Mouse (Mus musculus) G1E (cell line): ENCODE data around the gene Agbl2. TPM values are rescaled to one million over a fixed set of nuclear protein-coding genes. Genes with fewer than 3 reads are reported as not detected.

Experiments used
- ATAC-seq: 2 replicates; pipeline ENCODE4 v1.8.0; 2016; ENCODE audit warnings: mild to moderate bottlenecking; ENCODE audit not compliant: insufficient number of reproducible peaks, poor library complexity, low FRiP score, severe bottlenecking; ENCODE audit errors: extremely low read depth
- DNase-seq: peaks from one replicate; pipeline ENCODE4 v3.0.0; 2012; ENCODE audit warnings: low spot score
- H3K27me3 ChIP-seq: 2 replicates; pipeline ENCODE4 v1.6.1; 2012; ENCODE audit warnings: mild to moderate bottlenecking, low read length, inconsistent platforms; ENCODE audit not compliant: insufficient read depth
- H3K36me3 ChIP-seq: replicated peaks from 2 replicates; pipeline ENCODE3; 2012; ENCODE audit warnings: mild to moderate bottlenecking, inconsistent platforms
- H3K4me1 ChIP-seq: 2 replicates; pipeline ENCODE4 v1.6.1; 2012; ENCODE audit warnings: low read depth, low read length, inconsistent platforms, mixed read lengths; ENCODE audit not compliant: insufficient read depth
- H3K4me3 ChIP-seq: 2 replicates; pipeline ENCODE4 v1.5.1; 2012; ENCODE audit warnings: low read depth, mild to moderate bottlenecking, inconsistent platforms, low read length, moderate library complexity, mixed read lengths
- H3K9me3 ChIP-seq: replicated peaks from 2 replicates; pipeline ENCODE4 v1.6.1; 2012; ENCODE audit warnings: inconsistent platforms
- CTCF ChIP-seq: IDR thresholded peaks from 2 replicates; pipeline ENCODE4 v1.5.1; 2012; ENCODE audit warnings: low read depth, low read length, inconsistent platforms, mixed read lengths
- GATA1 ChIP-seq: IDR thresholded peaks from 2 replicates; pipeline ENCODE4 v1.6.1; 2012; ENCODE audit warnings: borderline replicate concordance, low read length, inconsistent platforms, mixed read lengths
- GATA2 ChIP-seq: IDR thresholded peaks from 2 replicates; pipeline ENCODE4 v1.6.1; 2012; ENCODE audit warnings: low read depth, low read length, inconsistent platforms, borderline replicate concordance
- POLR2AphosphoS5 ChIP-seq: IDR thresholded peaks from 2 replicates; pipeline ENCODE4 v1.6.1; 2012; ENCODE audit warnings: low read depth, low read length, inconsistent platforms; ENCODE audit not compliant: insufficient replicate concordance
- TAL1 ChIP-seq: conservative IDR thresholded peaks from 2 replicates; pipeline ENCODE4 v1.6.1; 2012; ENCODE audit warnings: low read depth, low read length, inconsistent platforms, mixed read lengths
- polyA plus RNA-seq: library from polyadenylated mRNA; stranded (reverse); fragments of >175 nt; gene quantifications from 2 replicates; pipeline ENCODE4 v1.2.3, GENCODE M21; 2012
- total RNA-seq, 2 experiments: library from RNA; stranded (forward) in 1 of 2; stranded (reverse) in 1 of 2; fragments of 200-1000 nt in 1 of 2; fragments of >200 nt in 1 of 2; fragmentation: Nextera tagmentation in 1 of 2; gene quantifications; 2 replicates each; pipeline ENCODE4 v1.2.3; 2014 to 2017

Gene Agbl2
- total RNA-seq (2014; fragmentation: Nextera tagmentation): not detected in 2 replicates
- total RNA-seq (2017): 0.11 TPM in 1 of 2 replicates, not detected in the other
- not detected in 2 replicates for polyA plus RNA-seq

GRCm38 (mm10) chr2:90782458-90782857 is at the start of gene Agbl2:
Gene Agbl2 (plus strand): TSS chr2:90782727.
- no peak for TF ChIP-seq POLR2AphosphoS5
- TF ChIP-seq GATA2: no peak
- no peak for TF ChIP-seq GATA1
- no peak for TF ChIP-seq TAL1
- TF ChIP-seq CTCF: no peak
- Histone ChIP-seq H3K27me3 (no peaks in the 10 kb centered on the region), H3K36me3 (peaks cover 64% of the 10 kb centered on the region), H3K4me1 (peaks cover 5% of the 10 kb centered on the region; the same call in 1 of the 2 replicates), H3K4me3 (no peak within 1 kb of the TSS), H3K9me3 (no peaks in the 10 kb centered on the region)
- no peak for DNase-seq
- no peak for ATAC-seq

GRCm38 (mm10) chr2:90735326-90735725 is 47.2 kb upstream of the Agbl2 start:
- ATAC-seq (no peak), DNase-seq (no peak)
- no peak for TF ChIP-seq POLR2AphosphoS5
- TF ChIP-seq TAL1: no peak
- TF ChIP-seq GATA2: no peak
- TF ChIP-seq GATA1: no peak
- no peak for TF ChIP-seq CTCF
- Histone ChIP-seq H3K27me3 (no peaks in the 10 kb centered on the region), H3K4me1 (peaks cover 3% of the 10 kb centered on the region; the same call in 1 of the 2 replicates), H3K36me3 (peaks cover 90% of the 10 kb centered on the region), H3K4me3 (no peak overlapping the region), H3K9me3 (no peaks in the 10 kb centered on the region)

DNA sequence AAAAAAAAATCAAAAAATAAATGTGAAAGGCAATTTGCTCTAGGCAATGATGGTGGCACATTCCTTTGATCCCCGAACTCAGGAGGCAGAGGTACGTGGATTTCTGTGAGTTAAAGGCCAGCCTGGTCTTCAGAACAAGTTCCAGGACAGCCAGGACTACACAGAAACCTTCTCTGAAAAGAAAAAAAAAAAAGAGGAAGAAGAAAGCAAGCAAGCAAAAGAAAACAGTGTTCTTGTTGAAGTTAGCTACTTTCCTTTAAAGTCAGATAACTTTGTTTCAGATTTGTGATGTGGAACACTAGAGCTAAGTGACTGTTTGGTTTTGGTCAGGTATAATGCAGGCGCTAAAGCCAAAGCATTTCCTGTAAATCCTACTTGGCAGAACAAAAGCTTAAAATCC is 43.7 kb upstream of the Agbl2 start:
- H3K4me1 ChIP-seq: peaks cover 3% of the 10 kb centered on the region; the same call in 1 of the 2 replicates
- no peaks in the 10 kb centered on the region for H3K27me3 ChIP-seq
- TF ChIP-seq GATA1: no peak
- no peak for TF ChIP-seq GATA2
- TF ChIP-seq CTCF: no peak
- no peak for TF ChIP-seq POLR2AphosphoS5
- TF ChIP-seq TAL1: no peak
- DNase-seq (no peak), ATAC-seq (no peak)
- H3K9me3 ChIP-seq: no peaks in the 10 kb centered on the region
- H3K36me3 ChIP-seq: peaks cover 58% of the 10 kb centered on the region
- no peak overlapping the region for H3K4me3 ChIP-seq

DNA sequence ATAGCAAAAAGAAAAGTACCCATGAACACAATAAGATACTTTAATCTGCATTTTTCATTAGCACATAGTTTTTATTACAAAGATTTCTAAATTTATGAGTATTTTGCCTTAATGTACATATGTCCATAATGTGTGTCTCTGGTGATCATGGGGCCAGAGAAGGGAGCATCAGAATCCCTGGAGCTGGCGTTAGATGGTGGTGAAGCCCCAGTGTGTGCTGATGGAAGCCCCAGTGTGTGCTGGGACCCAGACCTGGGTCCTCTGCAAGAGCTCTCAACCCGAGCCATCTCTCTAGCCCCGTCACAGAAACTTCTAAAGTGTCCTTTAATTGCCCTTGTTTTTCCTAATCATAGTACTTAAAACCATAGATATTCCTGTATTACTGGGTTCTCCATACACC is 43.2 kb upstream of the Agbl2 start:
- ATAC-seq (no peak), DNase-seq (no peak)
- TF ChIP-seq GATA1: no peak
- no peak for TF ChIP-seq GATA2
- no peak for TF ChIP-seq CTCF
- TF ChIP-seq POLR2AphosphoS5: no peak
- no peak for TF ChIP-seq TAL1
- no peaks in the 10 kb centered on the region for H3K9me3 ChIP-seq
- H3K4me1 ChIP-seq: peaks cover 6% of the 10 kb centered on the region
- H3K27me3 ChIP-seq: no peaks in the 10 kb centered on the region
- peaks cover 53% of the 10 kb centered on the region for H3K36me3 ChIP-seq
- H3K4me3 ChIP-seq: no peak overlapping the region

- no peak for TF ChIP-seq CTCF
Measured at GRCm38 (mm10) chr2:90739921-90740320, 42.6 kb upstream of the Agbl2 start.

DNA sequence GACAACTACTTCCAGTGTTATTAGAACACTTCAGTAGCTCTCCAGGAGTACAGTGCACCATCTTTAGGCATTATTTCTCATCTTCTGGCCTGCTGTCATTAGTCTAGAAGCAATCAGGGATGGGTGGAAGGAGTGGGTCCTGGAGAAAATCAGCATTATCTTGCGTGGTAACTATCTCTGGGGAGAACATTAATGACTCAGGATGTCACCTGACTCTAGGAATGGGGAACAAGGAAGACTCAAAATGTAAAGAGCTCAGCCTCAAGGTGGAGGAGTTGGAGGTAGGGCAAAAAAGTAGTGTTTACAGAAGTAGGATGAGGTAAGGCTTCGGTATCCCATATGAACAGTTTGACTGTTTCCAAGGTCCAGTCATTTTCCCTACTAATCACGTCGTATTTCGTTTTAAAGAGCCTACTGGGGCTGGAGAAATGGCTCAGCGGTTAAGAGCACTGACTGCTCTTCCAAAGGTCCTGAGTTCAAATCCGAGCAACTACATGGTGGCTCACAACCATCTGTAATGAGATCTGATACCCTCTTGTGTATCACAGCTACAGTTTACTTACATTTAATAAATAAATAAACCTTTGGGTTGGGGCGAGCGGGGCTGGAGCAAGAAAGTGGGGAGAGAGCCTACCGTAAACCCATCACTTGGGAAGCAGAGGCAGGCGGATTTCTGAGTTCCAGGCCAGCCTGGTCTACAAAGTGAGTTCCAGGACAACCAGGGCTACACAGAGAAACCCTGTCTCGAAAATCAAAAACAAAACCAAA is 38.1 kb upstream of the Agbl2 start:
- no peak for DNase-seq
- no peaks in the 10 kb centered on the region for H3K27me3 ChIP-seq
- peaks cover 28% of the 10 kb centered on the region for H3K36me3 ChIP-seq
- peak overlapping the region; percentile 92 for H3K4me3 ChIP-seq
- TF ChIP-seq TAL1: no peak
- no peak for TF ChIP-seq GATA2
- TF ChIP-seq POLR2AphosphoS5: no peak
- no peak for TF ChIP-seq CTCF
- TF ChIP-seq GATA1: no peak
- H3K4me1 ChIP-seq: peaks cover 20% of the 10 kb centered on the region
- no peaks in the 10 kb centered on the region; the same call in 1 of the 2 replicates for H3K9me3 ChIP-seq
- ATAC-seq: no peak

More at GRCm38 (mm10) chr2:90739921-90740320, 42.6 kb upstream of the Agbl2 start:
- ATAC-seq: no peak
- Histone ChIP-seq H3K9me3 (no peaks in the 10 kb centered on the region), H3K4me1 (peaks cover 8% of the 10 kb centered on the region), H3K4me3 (no peak overlapping the region), H3K27me3 (no peaks in the 10 kb centered on the region), H3K36me3 (peaks cover 47% of the 10 kb centered on the region)
- no peak for DNase-seq

- Histone ChIP-seq H3K4me3 (peak within 1 kb of the TSS; percentile 92), H3K27me3 (no peaks in the 10 kb centered on the region), H3K9me3 (no peaks in the 10 kb centered on the region; the same call in 1 of the 2 replicates), H3K36me3 (peaks cover 31% of the 10 kb centered on the region), H3K4me1 (peaks cover 27% of the 10 kb centered on the region)
- TF ChIP-seq GATA2: no peak
- peak; percentile 98 for ATAC-seq
- peak; percentile 95 for DNase-seq
Measured at GRCm38 (mm10) chr2:90745053-90745678, 37.4 kb upstream of the Agbl2 start, which contains the start of gene Fnbp4. Gene Fnbp4 (plus strand): TSS chr2:90745370.
